Mouse (Mus musculus) gonadal fat pad, adult 2 months (tissue): ENCODE results near the gene Ccdc160. TPM values are rescaled to one million over a fixed set of nuclear protein-coding genes. Genes with fewer than 3 reads are reported as not detected.

Source experiments
- DNase-seq: peaks from one replicate; pipeline ENCODE4 v3.0.0-alpha.2; 2012; ENCODE audit warnings: low read depth
- polyA plus RNA-seq: library from polyadenylated mRNA; depleted of rRNA; stranded (reverse); fragments of >200 nt; gene quantifications from 2 replicates; pipeline ENCODE4 v1.2.3, GENCODE M21; 2012; rRNA removed

The Ccdc160 gene
- 0.12 and 0.34 TPM in 2 replicates for polyA plus RNA-seq

- DNase-seq = no peak
Measured at GRCm38 (mm10) chrX:52790980-52791593, at the start of gene Ccdc160. Ccdc160 (plus strand) TSS chrX:52791200.

GRCm38 (mm10) chrX:52743781-52744180 is 47.2 kb upstream of the Ccdc160 start:
- DNase-seq = no peak

GRCm38 (mm10) chrX:52744201-52745051 is 46.6 kb upstream of the Ccdc160 start:
- DNase-seq = no peak

GRCm38 (mm10) chrX:52745462-52745861 is 45.5 kb upstream of the Ccdc160 start:
- DNase-seq = no peak

GRCm38 (mm10) chrX:52745917-52746316 is 45.1 kb upstream of the Ccdc160 start:
- DNase-seq = no peak

GRCm38 (mm10) chrX:52746849-52747248 is 44.2 kb upstream of the Ccdc160 start:
- no peak for DNase-seq

- no peak for DNase-seq
Measured at GRCm38 (mm10) chrX:52753491-52754085, 37.4 kb upstream of the Ccdc160 start.

- DNase-seq = no peak
Measured at GRCm38 (mm10) chrX:52757164-52757563, 33.8 kb upstream of the Ccdc160 start.

- no peak for DNase-seq
Measured at GRCm38 (mm10) chrX:52759232-52759631, 31.8 kb upstream of the Ccdc160 start.

GRCm38 (mm10) chrX:52760191-52760945 is 30.6 kb upstream of the Ccdc160 start:
- no peak for DNase-seq

GRCm38 (mm10) chrX:52762221-52762620 is 28.8 kb upstream of the Ccdc160 start:
- DNase-seq = no peak

- no peak for DNase-seq
Measured at GRCm38 (mm10) chrX:52775973-52776372, 15.0 kb upstream of the Ccdc160 start.

GRCm38 (mm10) chrX:52777671-52778070 is 13.3 kb upstream of the Ccdc160 start:
- no peak for DNase-seq

GRCm38 (mm10) chrX:52783898-52784297 is 7.1 kb upstream of the Ccdc160 start:
- DNase-seq = no peak

- no peak for DNase-seq
Measured at GRCm38 (mm10) chrX:52791944-52792719, 1.1 kb downstream of the Ccdc160 start.

GRCm38 (mm10) chrX:52792861-52793260 is 1.9 kb downstream of the Ccdc160 start:
- no peak for DNase-seq

- no peak for DNase-seq
Measured at GRCm38 (mm10) chrX:52795816-52796215, 4.8 kb downstream of the Ccdc160 start.

GRCm38 (mm10) chrX:52797031-52797625 is 6.1 kb downstream of the Ccdc160 start:
- DNase-seq = no peak

GRCm38 (mm10) chrX:52798255-52798654 is 7.3 kb downstream of the Ccdc160 start:
- no peak for DNase-seq

GRCm38 (mm10) chrX:52799566-52799965 is 8.6 kb downstream of the Ccdc160 start:
- DNase-seq = no peak

GRCm38 (mm10) chrX:52819338-52819737 is 28.3 kb downstream of the Ccdc160 start:
- no peak for DNase-seq
